Mouse (Mus musculus): ENCODE data around the gene Slc2a12.

GRCm38 (mm10) chr10:22631528-22631927 is 13.3 kb upstream of the Slc2a12 start:
- no peak for TF ChIP-seq CTCF (IDR thresholded peaks at IDR 0.05; ENCODE audit: extremely low read depth, insufficient read depth, insufficient read length, insufficient replicate concordance)
- TF ChIP-seq POLR2A (IDR thresholded peaks at IDR 0.05; ENCODE audit: low read depth, low read length): no peak

All from spleen, adult 2 months (tissue).